Mouse (Mus musculus) ovary, adult 2 months (tissue): ENCODE results near the gene Fam111a. TPM values are rescaled to one million over a fixed set of nuclear protein-coding genes. Genes with fewer than 3 reads are reported as not detected.

Source experiments
- polyA plus RNA-seq: library from polyadenylated mRNA; depleted of rRNA; stranded (reverse); fragments of >200 nt; gene quantifications from 2 replicates; pipeline ENCODE4 v1.2.3, GENCODE M21; 2012; rRNA removed

Fam111a gene
- 0.42 and 0.52 TPM in 2 replicates for polyA plus RNA-seq

GRCm38 (mm10) chr19:12545440-12545839 lies at the start of gene Fam111a:
Fam111a (plus strand) TSS chr19:12545740.

GRCm38 (mm10) chr19:12501370-12502347 lies 43.9 kb upstream of the Fam111a start, which contains the start of gene Dtx4:
Dtx4 (minus strand) TSS chr19:12501454.

GRCm38 (mm10) chr19:12599674-12600073 lies 54.1 kb downstream of the Fam111a start, which contains the start of gene Gm4952:
Gm4952 (plus strand) TSS chr19:12599974.

GRCm38 (mm10) chr19:12633176-12633575 lies 87.6 kb downstream of the Fam111a start, which contains the start of gene Glyat:
Glyat (plus strand) TSS chr19:12633308.

Other genes starting within 250 kb of the Fam111a start
- gene Olfr1436, start 246.6 kb upstream of the Fam111a start, polyA plus RNA-seq: not detected in 2 replicates
- gene Olfr1437, start 220.6 kb upstream of the Fam111a start, polyA plus RNA-seq: not detected in 2 replicates
- gene Olfr1438-ps1, start 209.8 kb upstream of the Fam111a start, polyA plus RNA-seq: not detected in 2 replicates
- not detected in 2 replicates for gene Olfr1440, start 158.5 kb upstream of the Fam111a start, polyA plus RNA-seq
- not detected in 2 replicates for gene Olfr1441, start 128.3 kb upstream of the Fam111a start, polyA plus RNA-seq
- gene Pfpl, start 117.8 kb upstream of the Fam111a start, polyA plus RNA-seq: not detected in 2 replicates
- 5.6 and 7.0 TPM in 2 replicates for gene Mpeg1, start 85.0 kb upstream of the Fam111a start, polyA plus RNA-seq
- gene Dtx4, start 44.3 kb upstream of the Fam111a start, polyA plus RNA-seq: 32.4 and 37.7 TPM in 2 replicates
- 0.09 TPM in 1 of 2 replicates, not detected in the other for gene Gm4952, start 54.2 kb downstream of the Fam111a start, polyA plus RNA-seq
- gene Glyat, start 87.6 kb downstream of the Fam111a start, polyA plus RNA-seq: not detected in 2 replicates
- not detected in 2 replicates for gene Olfr1442, start 124.7 kb downstream of the Fam111a start, polyA plus RNA-seq
- not detected in 2 replicates for gene Olfr1443, start 132.4 kb downstream of the Fam111a start, polyA plus RNA-seq
- gene Keg1, start 150.0 kb downstream of the Fam111a start, polyA plus RNA-seq: not detected in 2 replicates
- 0.58 TPM in 1 of 2 replicates, not detected in the other for gene Cntf, start 219.9 kb downstream of the Fam111a start, polyA plus RNA-seq